Comparison of ENCODE assay signal across 8 mouse cellular contexts in genomic region chr5:149831122-149831861, GRCm38 (mm10).
A peak's percentile ranks its signal among the peaks of the same experiment; 100 is the strongest.
DNase-seq lines count a peak whose midpoint lies in the region; ATAC-seq lines count a peak whose summit lies in the region.

No protein-coding gene starts in this region.

- no peak for ATAC-seq in heart, embryonic 16.5 days (replicated peaks; ENCODE audit: extremely low read depth, insufficient read depth, low FRiP score)
- ATAC-seq in liver, embryonic 12.5 days: no peak
- ATAC-seq in neural tube, embryonic 11.5 days (ENCODE audit: insufficient read depth, low FRiP score, low TSS enrichment): peak; percentile 67

- H3K9ac ChIP-seq in heart, embryonic 16.5 days (ENCODE audit: low read length): peak overlapping the region; percentile 66
- H3K9ac ChIP-seq in liver, embryonic 12.5 days: no peak overlapping the region
- H3K9ac ChIP-seq in neural tube, embryonic 11.5 days (ENCODE audit: low read length): peak overlapping the region; percentile 61

- H3K27me3 ChIP-seq in forebrain, embryonic 10.5 days (ENCODE audit: poor library complexity, severe bottlenecking): 0 out of 2 replicates have a peak, but pooled peaks cover 8% of the 10 kb centered on the region
- H3K27me3 ChIP-seq in heart, embryonic 16.5 days (ENCODE audit: control insufficient read depth, insufficient read depth, low read length): no peaks in the 10 kb centered on the region
- H3K27me3 ChIP-seq in liver, embryonic 12.5 days (replicated peaks): no peaks in the 10 kb centered on the region
- no peaks in the 10 kb centered on the region for H3K27me3 ChIP-seq in neural tube, embryonic 11.5 days (ENCODE audit: control insufficient read depth, insufficient read depth, low read length)

- H3K9me3 ChIP-seq in forebrain, embryonic 10.5 days: no peaks in the 10 kb centered on the region
- no peaks in the 10 kb centered on the region for H3K9me3 ChIP-seq in heart, embryonic 16.5 days (replicated peaks; ENCODE audit: control insufficient read depth, low read length)
- no peaks in the 10 kb centered on the region for H3K9me3 ChIP-seq in liver, embryonic 12.5 days (replicated peaks)
- H3K9me3 ChIP-seq in neural tube, embryonic 11.5 days (ENCODE audit: control insufficient read depth, low read length): no peaks in the 10 kb centered on the region

- H3K36me3 ChIP-seq in forebrain, embryonic 10.5 days (replicated peaks): no peaks in the 10 kb centered on the region
- no peaks in the 10 kb centered on the region for H3K36me3 ChIP-seq in heart, embryonic 16.5 days (ENCODE audit: control insufficient read depth, insufficient read depth)
- no peaks in the 10 kb centered on the region for H3K36me3 ChIP-seq in liver, embryonic 12.5 days
- no peaks in the 10 kb centered on the region for H3K36me3 ChIP-seq in neural tube, embryonic 11.5 days (ENCODE audit: control insufficient read depth, insufficient read depth, low read length)

- H3K4me2 ChIP-seq in heart, embryonic 16.5 days (ENCODE audit: low read depth, low read length): peak overlapping the region; percentile 90
- H3K4me2 ChIP-seq in liver, embryonic 12.5 days: peak overlapping the region; percentile 59
- H3K4me2 ChIP-seq in neural tube, embryonic 11.5 days (ENCODE audit: low read depth): peak overlapping the region; percentile 65

- WGBS in forebrain, embryonic 10.5 days: 5% methylated on average over 28 of the region's 28 CpGs
- WGBS in heart, embryonic 16.5 days: 5% methylated on average over 28 of the region's 28 CpGs
- WGBS in liver, embryonic 12.5 days (ENCODE audit: insufficient replicate concordance): 6% methylated on average over 28 of the region's 28 CpGs
- 4% methylated on average over 28 of the region's 28 CpGs for WGBS in neural tube, embryonic 11.5 days

- H3K27ac ChIP-seq in forebrain, embryonic 10.5 days: peak overlapping the region; percentile 82
- no peak overlapping the region for H3K27ac ChIP-seq in heart, embryonic 16.5 days (ENCODE audit: low read length)
- H3K27ac ChIP-seq in liver, embryonic 12.5 days: no peak overlapping the region
- no peak overlapping the region for H3K27ac ChIP-seq in neural tube, embryonic 11.5 days (ENCODE audit: low read depth, low read length)

- peaks cover 25% of the 10 kb centered on the region for H3K4me1 ChIP-seq in forebrain, embryonic 10.5 days
- H3K4me1 ChIP-seq in heart, embryonic 16.5 days (ENCODE audit: control insufficient read depth, insufficient read depth, low read length): no peaks in the 10 kb centered on the region
- no peaks in the 10 kb centered on the region for H3K4me1 ChIP-seq in liver, embryonic 12.5 days
- no peaks in the 10 kb centered on the region for H3K4me1 ChIP-seq in neural tube, embryonic 11.5 days (ENCODE audit: control insufficient read depth, insufficient read depth, low read length)

- peak overlapping the region; percentile 54 for H3K4me3 ChIP-seq in forebrain, embryonic 10.5 days
- H3K4me3 ChIP-seq in heart, embryonic 16.5 days (ENCODE audit: low read length): peak overlapping the region; percentile 56
- peak overlapping the region; percentile 31 for H3K4me3 ChIP-seq in liver, embryonic 12.5 days
- H3K4me3 ChIP-seq in neural tube, embryonic 11.5 days (ENCODE audit: low read depth, low read length): peak overlapping the region; percentile 36

- DNase-seq in A20 (ENCODE audit: low read depth, low spot score): peak; percentile 84
- peak; percentile 36 for DNase-seq in brain, embryonic 18.5 days (ENCODE audit: low read depth, low spot score)
- DNase-seq in forebrain, embryonic 10.5 days (ENCODE audit: extremely low spot score, low spot score): peak; percentile 77
- peak; percentile 75 for DNase-seq in kidney, postnatal 14 days
- DNase-seq in neural tube, embryonic 11.5 days (ENCODE audit: low spot score): peak; percentile 87
- peak; percentile 26 for DNase-seq in telencephalon, adult 2 months (ENCODE audit: low read depth, low spot score)

Comparison
In these comparisons a context has a peak if more than half of its experiments do, and no peak if none do; other contexts are left out.
1. DNase-seq: peak in every context shown above with its lines; median percentile 87 in neural tube, embryonic 11.5 days; 84 in A20; 77 in forebrain, embryonic 10.5 days; 75 in kidney, postnatal 14 days; 36 in brain, embryonic 18.5 days; 26 in telencephalon, adult 2 months.